Mouse (Mus musculus) megakaryocyte, embryonic 14.5 days (primary cell): ENCODE measurements at regions not wholly inside any gene's neighbourhood (a gene's known extent, or its start where the extent isn't known, plus 50 kb on each side); places are given as distances from the start of the nearest gene placed in this dataset.

Source experiments
- FLI1 ChIP-seq: IDR thresholded peaks from 2 replicates; pipeline ENCODE4 v1.6.1; 2012; ENCODE audit warnings: low read length, inconsistent platforms, mixed read lengths
- GATA1 ChIP-seq: IDR thresholded peaks from 3 replicates; pipeline ENCODE4 v1.6.1; 2012; ENCODE audit warnings: mixed read lengths, low read length, inconsistent platforms, borderline replicate concordance

- TF ChIP-seq GATA1 (no peak), FLI1 (no peak)
These were observed 98.8 kb upstream of the Irs2 start for GRCm38 (mm10) chr8:11107021-11107420.
